Mouse (Mus musculus) urinary bladder, adult 18-20 months (tissue): ENCODE measurements at regions not wholly inside any gene's neighbourhood (a gene's known extent, or its start where the extent isn't known, plus 50 kb on each side); places are given as distances from the start of the nearest gene placed in this dataset.

Experiments
- DNase-seq, 2 experiments: peaks; one replicate each; pipeline ENCODE4 v3.0.0; 2022; ENCODE audit warnings: low spot score in 2 of 2, mixed read lengths in 2 of 2

DNA sequence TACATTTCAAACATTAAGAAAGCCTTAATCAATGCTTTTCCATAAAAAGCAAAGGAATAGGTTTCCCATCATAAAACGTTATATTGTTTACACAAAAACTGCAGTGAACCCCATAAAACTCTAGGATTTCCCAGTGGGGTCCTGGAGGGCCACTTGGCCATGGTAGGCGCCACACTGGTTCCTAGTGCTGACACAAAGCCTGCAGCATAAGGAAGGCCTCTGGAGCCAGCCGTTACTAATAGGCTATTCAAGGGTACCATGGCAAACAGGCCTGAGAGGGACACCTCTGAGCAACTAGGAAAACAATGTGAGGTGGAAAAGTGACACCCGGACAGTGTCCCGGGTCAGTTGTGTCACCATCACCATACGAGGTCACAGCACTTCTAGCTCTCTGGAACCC is 231.9 kb downstream of the Ttc32 start:
- DNase-seq: no peak

DNA sequence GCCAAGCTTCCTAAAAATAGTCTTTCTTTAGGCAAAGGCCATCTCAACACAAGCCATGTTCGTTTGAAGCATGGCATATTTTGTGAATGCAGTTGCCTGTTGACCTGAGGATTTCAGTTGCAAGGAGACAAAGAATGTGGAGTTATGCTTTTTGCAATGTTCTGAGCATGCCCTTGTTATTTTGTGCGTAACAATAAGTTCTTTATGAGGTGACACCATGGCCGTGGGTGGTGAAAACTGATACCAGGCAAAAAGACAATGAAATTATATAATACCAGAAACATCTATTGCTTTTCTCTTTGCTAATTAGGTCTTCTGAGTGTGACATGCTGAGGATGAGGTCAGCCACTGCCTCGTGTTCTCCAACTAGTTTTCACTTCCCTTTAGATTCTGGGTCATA is 236.4 kb downstream of the Ttc32 start:
- no peak for DNase-seq

GRCm38 (mm10) chr12:9271484-9271883 is 241.7 kb downstream of the Ttc32 start:
- no peak for DNase-seq

DNA sequence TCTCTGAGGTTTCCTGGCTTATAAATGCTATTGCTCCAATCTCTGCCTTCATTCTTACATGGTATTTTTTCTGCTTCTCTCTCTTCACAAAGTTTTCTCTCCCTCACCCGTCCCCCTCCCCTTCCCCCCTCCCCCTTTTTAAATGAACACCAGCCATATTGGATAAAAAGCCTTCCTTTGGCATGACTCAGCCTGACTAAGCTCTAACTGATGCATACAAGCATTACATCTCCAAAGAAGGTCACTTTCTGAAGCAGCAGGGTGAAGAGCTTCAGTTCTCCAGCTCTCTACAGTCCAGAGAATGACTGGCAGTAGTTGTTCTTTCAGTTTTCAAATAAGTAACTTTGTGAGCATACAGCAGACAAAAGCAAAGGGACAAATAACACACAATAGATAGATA is 244.4 kb downstream of the Ttc32 start:
- DNase-seq: no peak

DNA sequence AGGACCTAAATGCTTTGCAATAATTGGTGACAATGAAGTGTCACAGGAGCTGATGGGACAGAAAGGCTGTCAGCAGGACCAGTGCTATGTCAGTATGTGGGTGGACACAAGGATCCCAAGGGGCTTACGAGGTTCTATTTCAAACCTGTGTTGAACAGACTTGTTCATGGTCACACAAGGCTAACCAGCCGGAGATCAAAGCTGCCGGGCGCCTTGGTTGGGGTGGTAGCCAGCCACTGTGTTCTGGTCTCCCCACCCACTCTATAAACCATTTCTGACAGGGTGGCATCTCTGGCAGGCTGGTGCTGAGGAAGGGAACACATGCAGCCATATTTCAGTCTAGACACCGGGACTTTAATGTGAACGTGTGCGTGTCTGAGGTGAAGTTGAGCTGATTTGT is 245.9 kb downstream of the Ttc32 start:
- DNase-seq: no peak

DNA sequence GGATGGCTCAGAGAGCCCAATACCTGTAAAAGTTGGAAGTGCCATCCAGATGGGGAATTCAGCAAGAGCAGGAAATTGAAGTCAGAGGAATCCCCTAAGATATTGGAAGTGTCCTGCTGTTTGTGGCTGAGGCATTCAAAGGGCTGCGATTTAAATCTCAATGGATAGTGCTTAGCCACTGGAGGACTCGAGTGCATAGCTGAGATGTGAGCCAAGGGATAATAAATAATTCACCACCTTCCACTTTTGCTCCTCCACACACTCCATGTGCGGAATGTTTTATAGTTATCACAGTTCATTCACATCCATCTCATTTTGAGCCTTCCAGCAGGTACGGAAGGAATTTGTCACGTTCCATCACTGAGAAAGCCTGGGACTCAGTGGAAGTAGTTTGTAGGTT is 248.9 kb downstream of the Ttc32 start:
- DNase-seq: no peak

- DNase-seq: no peak
Observed at GRCm38 (mm10) chr12:9279893-9280605, 250.3 kb downstream of the Ttc32 start.

GRCm38 (mm10) chr12:9287271-9287670 is 257.5 kb downstream of the Ttc32 start:
- no peak for DNase-seq

GRCm38 (mm10) chr12:9292656-9293055 is 262.9 kb downstream of the Ttc32 start:
- DNase-seq: no peak

DNA sequence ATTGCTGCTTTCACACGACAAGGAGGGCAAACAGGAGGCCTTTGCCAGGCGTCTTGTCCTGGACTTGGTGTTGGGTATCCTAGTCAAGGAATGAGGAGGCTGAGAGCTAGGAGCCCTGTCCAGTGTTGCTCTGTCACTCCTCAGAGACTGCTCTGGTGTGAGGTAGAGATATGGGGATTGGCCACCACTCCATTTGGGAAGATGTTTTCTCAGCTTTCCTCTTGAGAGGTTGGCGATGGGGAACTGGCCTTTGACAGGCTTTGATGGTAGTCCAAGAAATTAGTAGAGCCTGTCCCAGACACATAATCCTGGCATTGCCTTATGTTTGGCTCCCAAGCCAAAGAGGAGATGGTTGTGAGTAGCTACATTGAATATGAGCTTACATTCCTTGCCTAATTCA is 265.4 kb downstream of the Ttc32 start:
- DNase-seq: no peak

GRCm38 (mm10) chr12:9298848-9299655 is 269.3 kb downstream of the Ttc32 start:
- no peak for DNase-seq

DNA sequence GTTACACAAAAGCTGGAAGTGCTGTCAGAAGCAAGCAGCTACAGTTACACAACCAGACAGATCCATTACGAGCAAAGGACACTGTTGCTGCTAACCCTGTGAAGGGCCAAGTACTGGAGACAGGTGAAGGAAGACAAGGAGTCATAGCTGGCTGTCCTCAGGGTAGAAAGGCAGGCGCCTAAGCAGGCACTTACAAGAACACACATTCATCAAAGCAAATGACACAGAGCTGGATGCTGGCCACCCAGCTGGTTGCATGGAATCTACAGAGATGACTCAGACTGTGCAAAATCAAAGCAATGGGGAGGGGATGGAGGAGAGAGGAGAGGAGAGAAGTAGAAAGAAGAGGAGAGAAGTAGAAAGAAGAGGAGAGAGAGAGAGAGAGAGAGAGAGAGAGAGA is 265.8 kb upstream of the Osr1 start:
- peak; percentile 7 to 46 for DNase-seq

- no peak for DNase-seq
Observed at GRCm38 (mm10) chr12:9337891-9338672, 231.8 kb upstream of the Osr1 start.

DNA sequence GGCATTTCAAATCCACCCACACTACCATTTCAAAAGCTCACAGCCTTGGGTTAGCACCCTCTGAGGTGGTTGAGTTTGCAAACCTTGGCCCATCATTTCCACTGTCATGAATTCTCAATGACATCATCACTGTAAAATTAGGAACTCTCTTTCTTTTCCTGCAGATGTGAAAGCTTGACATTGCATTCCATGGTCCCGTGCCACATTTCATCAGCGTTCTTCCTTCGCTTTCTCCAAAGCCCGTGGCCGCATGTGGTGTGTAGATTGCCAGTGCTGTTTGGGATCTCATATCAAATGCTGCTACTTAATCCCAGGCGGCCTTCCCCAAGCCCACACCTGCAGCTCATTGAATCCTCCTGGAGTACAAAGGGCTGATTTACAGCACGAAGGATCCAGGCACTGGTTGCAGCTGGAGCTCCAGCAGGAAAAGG is 231.1 kb upstream of the Osr1 start:
- DNase-seq: no peak

DNA sequence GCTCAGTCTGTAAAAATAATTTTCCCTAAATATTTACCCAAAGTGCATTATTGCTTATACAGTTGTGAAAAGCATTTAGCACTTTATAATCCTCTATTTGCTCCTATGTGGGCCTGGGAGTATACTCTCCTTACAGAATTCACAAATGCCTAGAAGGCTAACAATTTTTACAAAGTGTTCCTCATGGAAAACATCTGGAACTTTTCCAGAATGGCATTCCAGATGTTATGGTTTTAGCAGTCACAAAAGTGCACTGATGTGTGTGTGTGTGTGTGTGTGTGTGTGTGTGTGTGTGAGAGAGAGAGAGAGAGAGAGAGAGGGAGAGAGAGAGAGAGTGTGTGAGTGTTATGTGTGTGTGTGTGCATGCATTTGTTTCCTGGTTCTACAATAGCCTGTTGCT is 229.1 kb upstream of the Osr1 start:
- DNase-seq: no peak

DNA sequence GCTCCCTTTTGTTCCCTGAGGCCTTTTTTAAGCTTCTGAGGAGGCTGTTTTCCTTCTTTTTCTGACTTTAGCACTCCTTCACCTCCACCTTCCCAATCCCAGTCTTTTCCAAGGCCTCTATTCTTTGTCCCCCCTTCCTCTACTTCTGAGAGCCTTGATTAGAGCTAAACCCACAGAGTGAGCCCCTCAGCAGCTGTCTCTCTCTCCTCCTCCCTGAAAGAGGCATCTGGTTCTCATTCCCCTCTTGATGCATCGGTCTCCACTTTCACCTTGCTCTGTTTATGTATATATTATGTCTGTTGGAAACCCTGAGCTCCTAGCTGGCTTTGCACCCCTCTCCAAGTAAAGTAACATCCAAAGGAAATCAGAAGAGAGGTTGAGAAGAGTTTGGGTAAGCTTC is 224.6 kb upstream of the Osr1 start:
- no peak for DNase-seq

DNA sequence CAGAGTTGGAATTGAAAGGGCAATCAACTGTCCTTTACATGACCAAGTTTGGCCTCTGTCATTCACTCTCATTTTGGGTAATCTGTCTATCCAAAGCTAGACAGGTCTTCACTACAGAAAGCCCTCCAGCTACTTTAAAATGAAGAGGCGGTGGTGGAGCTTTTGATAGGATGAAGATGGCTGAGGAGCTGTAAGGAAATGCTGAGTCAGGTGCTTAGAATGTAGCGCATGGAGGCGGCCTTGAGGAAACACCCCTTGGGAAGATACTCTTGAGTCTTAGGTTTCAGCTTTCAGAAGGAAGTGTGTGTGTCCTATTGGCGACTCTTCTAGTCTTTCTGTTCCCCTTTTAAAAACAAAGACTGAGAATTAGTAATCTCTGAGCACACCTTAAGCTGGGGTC is 214.4 kb upstream of the Osr1 start:
- no peak for DNase-seq

- no peak for DNase-seq
Observed at GRCm38 (mm10) chr12:9357856-9358255, 212.1 kb upstream of the Osr1 start.

GRCm38 (mm10) chr12:9358872-9359271 is 211.0 kb upstream of the Osr1 start:
- DNase-seq: no peak

DNA sequence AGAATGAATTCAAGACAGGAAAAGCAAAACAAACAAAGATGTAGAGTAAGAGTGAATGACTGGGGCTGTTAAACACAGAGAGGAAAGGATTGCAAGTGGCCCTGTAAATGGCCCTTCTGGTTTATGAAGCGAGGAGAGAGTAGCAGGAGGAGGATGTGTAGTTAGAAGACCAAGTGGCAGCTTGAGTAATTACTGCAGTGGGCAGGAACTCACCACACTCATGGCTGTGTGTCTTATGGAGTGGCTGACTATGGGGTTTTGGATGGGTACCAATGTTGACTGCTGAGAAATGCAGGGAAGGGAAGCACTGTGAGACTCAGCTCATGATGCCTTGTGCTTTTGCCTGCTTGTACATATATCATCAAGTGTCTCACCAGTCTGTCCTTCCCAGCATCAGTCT is 204.0 kb upstream of the Osr1 start:
- DNase-seq: no peak

- DNase-seq: peak in 1 of 2 experiments; percentile 39
Observed at GRCm38 (mm10) chr12:9368682-9369081, 201.2 kb upstream of the Osr1 start.

- no peak for DNase-seq
Observed at GRCm38 (mm10) chr12:9401956-9402355, 168.0 kb upstream of the Osr1 start.

- no peak for DNase-seq
Observed at GRCm38 (mm10) chr12:9404981-9405380, 164.9 kb upstream of the Osr1 start.
